Mouse (Mus musculus): ENCODE results near the gene Cfap65.

- TF ChIP-seq CTCF (IDR thresholded peaks at IDR 0.05; ENCODE audit: borderline replicate concordance, control insufficient read depth, extremely low read depth, insufficient read depth, low read length, poor library complexity) (no peak), POLR2A (IDR thresholded peaks at IDR 0.05; ENCODE audit: control insufficient read depth, extremely low read depth, insufficient read depth, low read length, poor library complexity) (no peak)
Measured at GRCm38 (mm10) chr1:74854306-74855056, 80.9 kb downstream of the Cfap65 start, which contains the start of gene Cdk5r2.
